Mouse (Mus musculus) bone marrow, adult 2 months (tissue): Measurements from ENCODE around the gene Dclk1.

Source experiments
- CTCF ChIP-seq: fragments of 200-500 bp; IDR thresholded peaks from 2 replicates; pipeline ENCODE4 v1.5.1; 2011; ENCODE audit warnings: low read length, control low read depth; ENCODE audit not compliant: control insufficient read depth, insufficient read depth
- POLR2A ChIP-seq: fragments of 200-500 bp; IDR thresholded peaks from 2 replicates; pipeline ENCODE4 v1.6.1; 2011; ENCODE audit warnings: low read depth, mild to moderate bottlenecking, control low read depth, low read length, borderline replicate concordance; ENCODE audit not compliant: control insufficient read depth

GRCm38 (mm10) chr3:55535591-55536200 is 293.5 kb downstream of the Dclk1 start:
- no peak for TF ChIP-seq CTCF
- no peak for TF ChIP-seq POLR2A
